Mouse (Mus musculus) myocyte (in vitro differentiated cells): ENCODE measurements around the gene Olfr635. TPM values are rescaled to one million over a fixed set of nuclear protein-coding genes. Genes with fewer than 3 reads are reported as not detected.

ENCODE experiments used
- H3K27me3 ChIP-seq: one replicate; pipeline ENCODE4 v1.6.1; 2011; ENCODE audit not compliant: control insufficient read depth, insufficient read depth, insufficient read length
- H3K36me3 ChIP-seq: one replicate; pipeline ENCODE4 v1.6.1; 2011; ENCODE audit not compliant: control insufficient read depth, insufficient read depth
- H3K4me2 ChIP-seq: one replicate; pipeline ENCODE4 v1.6.1; 2011; ENCODE audit warnings: low read depth, control low read depth
- H3K4me3 ChIP-seq: one replicate; pipeline ENCODE4 v1.5.1; 2011; ENCODE audit warnings: mild to moderate bottlenecking, control low read depth, moderate library complexity
- H3K79me2 ChIP-seq: one replicate; pipeline ENCODE4 v1.6.1; 2011; ENCODE audit not compliant: control insufficient read depth, insufficient read depth
- H3ac ChIP-seq: one replicate; pipeline ENCODE4 v1.6.1; 2011; ENCODE audit not compliant: control insufficient read depth, insufficient read length
- CEBPB ChIP-seq: IDR thresholded peaks from 2 replicates; pipeline ENCODE4 v1.6.1; 2011; ENCODE audit warnings: mild to moderate bottlenecking, moderate library complexity; ENCODE audit not compliant: poor library complexity, insufficient read depth, severe bottlenecking
- E2F4 ChIP-seq: IDR thresholded peaks from one replicate; pipeline ENCODE4 v1.6.1; 2011; ENCODE audit warnings: mild to moderate bottlenecking, control low read depth, moderate library complexity; ENCODE audit not compliant: insufficient read depth
- MAX ChIP-seq: IDR thresholded peaks from one replicate; pipeline ENCODE4 v1.6.1; 2011; ENCODE audit warnings: low read depth, mild to moderate bottlenecking, control low read depth
- MYOD1 ChIP-seq, 3 experiments: IDR thresholded peaks; one replicate each; pipeline ENCODE4 v1.6.1; 2011; ENCODE audit warnings: control low read depth in 2 of 3, low read depth in 2 of 3, mild to moderate bottlenecking in 2 of 3, moderate library complexity in 1 of 3; ENCODE audit not compliant: insufficient read length in 2 of 3, control insufficient read depth in 1 of 3
- MYOG ChIP-seq, 3 experiments: IDR thresholded peaks; one replicate each; pipeline ENCODE4 v1.6.1; 2011; ENCODE audit warnings: control low read depth in 2 of 3, low read depth in 2 of 3, mild to moderate bottlenecking in 2 of 3; ENCODE audit not compliant: insufficient read length in 2 of 3, control insufficient read depth in 1 of 3, insufficient read depth in 1 of 3
- POLR2A ChIP-seq: IDR thresholded peaks from one replicate; pipeline ENCODE4 v1.6.1; 2011; ENCODE audit warnings: low read depth, mild to moderate bottlenecking, control low read depth, moderate library complexity; ENCODE audit not compliant: insufficient read length
- POLR2AphosphoS2 ChIP-seq: IDR thresholded peaks from one replicate; pipeline ENCODE4 v1.6.1; 2011; ENCODE audit warnings: low read depth, control low read depth; ENCODE audit not compliant: insufficient read length
- REST ChIP-seq: IDR thresholded peaks from one replicate; pipeline ENCODE4 v1.6.1; 2011; ENCODE audit warnings: mild to moderate bottlenecking, control low read depth, moderate library complexity; ENCODE audit not compliant: insufficient read depth, insufficient read length
- SRF ChIP-seq: IDR thresholded peaks from one replicate; pipeline ENCODE4 v1.6.1; 2011; ENCODE audit warnings: low read depth; ENCODE audit not compliant: control insufficient read depth, insufficient read length
- TCF12 ChIP-seq: IDR thresholded peaks from one replicate; pipeline ENCODE4 v1.6.1; 2011; ENCODE audit warnings: mild to moderate bottlenecking, control low read depth; ENCODE audit not compliant: poor library complexity, insufficient read depth, severe bottlenecking
- TCF3 ChIP-seq: IDR thresholded peaks from one replicate; pipeline ENCODE4 v1.6.1; 2011; ENCODE audit warnings: low read depth, control low read depth; ENCODE audit not compliant: insufficient read length
- USF1 ChIP-seq: IDR thresholded peaks from one replicate; pipeline ENCODE4 v1.6.1; 2011; ENCODE audit warnings: low read depth, mild to moderate bottlenecking, control low read depth, moderate library complexity
- polyA plus RNA-seq: library from polyadenylated mRNA; unstranded; fragments of >200 nt; fragmentation: generic; extraction: Trizol; gene quantifications from one replicate; pipeline ENCODE4 v1.2.1, GENCODE M21; 2012; ENCODE audit warnings: missing spikeins

Olfr635 gene
- polyA plus RNA-seq, 1 experiment, result not detected

DNA sequence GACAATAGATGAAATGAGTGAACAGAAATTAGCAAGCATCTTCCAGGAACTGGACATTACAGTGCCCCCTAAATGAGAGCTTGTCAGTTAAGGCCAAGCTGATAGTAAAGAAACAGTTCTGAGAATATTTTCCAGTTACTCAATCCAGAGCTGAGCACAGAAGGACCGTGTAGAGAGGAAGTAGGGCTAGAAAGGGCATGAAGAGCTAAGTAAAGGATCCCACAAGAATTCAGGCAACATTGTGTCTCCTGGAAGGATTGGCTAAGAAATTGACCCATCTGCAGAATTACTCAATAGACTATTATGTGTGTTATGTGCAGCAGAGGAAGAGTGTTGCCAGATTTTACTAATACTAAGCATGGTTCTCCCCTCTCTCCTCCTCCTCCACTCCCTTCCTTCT lies 830 bp downstream of the Olfr635 start:
- no peaks in the 10 kb centered on the region for H3K36me3 ChIP-seq
- no peak overlapping the region for H3K4me3 ChIP-seq
- no peak overlapping the region for H3K4me2 ChIP-seq
- TF ChIP-seq MAX (no peak), MYOG (IDR thresholded peaks at IDR 0.05; ENCODE audit: control insufficient read depth in 1 of 3, insufficient read depth in 1 of 3, insufficient read length in 2 of 3, low read depth in 2 of 3) (no peak), E2F4 (no peak), CEBPB (no peak), POLR2A (no peak), POLR2AphosphoS2 (no peak)
- no peaks in the 10 kb centered on the region for H3K27me3 ChIP-seq
- no peak overlapping the region for H3ac ChIP-seq
- no peaks in the 10 kb centered on the region for H3K79me2 ChIP-seq

DNA sequence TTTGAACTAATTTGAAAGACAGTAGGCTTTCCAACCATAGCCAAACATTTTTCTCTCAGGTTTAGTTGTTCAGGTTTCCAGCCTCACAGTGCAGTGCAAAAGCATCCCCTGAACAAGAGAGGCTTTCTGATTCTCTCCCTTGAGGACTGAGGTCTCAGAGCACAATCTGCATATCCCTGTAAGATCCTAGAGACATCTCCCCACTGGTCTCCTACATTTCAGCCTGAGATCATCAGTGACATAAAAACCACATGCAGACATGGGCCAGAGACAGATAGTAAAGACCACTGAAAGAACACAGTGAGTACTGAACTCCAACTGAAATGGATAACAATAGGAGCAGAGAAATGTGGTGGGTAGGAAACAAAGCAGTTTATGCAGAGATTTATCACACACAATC lies 27.5 kb downstream of the Olfr635 start, which contains the start of gene Olfr638:
Gene Olfr638, plus strand, starts transcription at position 301 of the 400 bp plus-strand sequence.
- no peak for TF ChIP-seq SRF
- TF ChIP-seq TCF3, result no peak
- TF ChIP-seq TCF12, result no peak
- no peak for TF ChIP-seq REST
- TF ChIP-seq POLR2AphosphoS2, result no peak
- TF ChIP-seq MYOG (IDR thresholded peaks at IDR 0.05; ENCODE audit: control insufficient read depth in 1 of 3, insufficient read depth in 1 of 3, insufficient read length in 2 of 3, low read depth in 2 of 3), result no peak
- H3K79me2 ChIP-seq, result no peaks in the 10 kb centered on the region
- H3K4me2 ChIP-seq, result no peak within 1 kb of the TSS
- no peak within 1 kb of the TSS for H3K4me3 ChIP-seq
- H3ac ChIP-seq, result no peak within 1 kb of the TSS
- no peaks in the 10 kb centered on the region for H3K36me3 ChIP-seq
- no peaks in the 10 kb centered on the region for H3K27me3 ChIP-seq

GRCm38 (mm10) chr7:103999124-103999523 lies 28.2 kb downstream of the Olfr635 start:
- H3K4me2 ChIP-seq, result no peak overlapping the region
- no peak overlapping the region for H3ac ChIP-seq
- no peak overlapping the region for H3K4me3 ChIP-seq
- no peaks in the 10 kb centered on the region for H3K27me3 ChIP-seq
- TF ChIP-seq TCF3, result no peak
- no peak for TF ChIP-seq TCF12
- no peak for TF ChIP-seq REST
- H3K36me3 ChIP-seq, result no peaks in the 10 kb centered on the region
- no peaks in the 10 kb centered on the region for H3K79me2 ChIP-seq

DNA sequence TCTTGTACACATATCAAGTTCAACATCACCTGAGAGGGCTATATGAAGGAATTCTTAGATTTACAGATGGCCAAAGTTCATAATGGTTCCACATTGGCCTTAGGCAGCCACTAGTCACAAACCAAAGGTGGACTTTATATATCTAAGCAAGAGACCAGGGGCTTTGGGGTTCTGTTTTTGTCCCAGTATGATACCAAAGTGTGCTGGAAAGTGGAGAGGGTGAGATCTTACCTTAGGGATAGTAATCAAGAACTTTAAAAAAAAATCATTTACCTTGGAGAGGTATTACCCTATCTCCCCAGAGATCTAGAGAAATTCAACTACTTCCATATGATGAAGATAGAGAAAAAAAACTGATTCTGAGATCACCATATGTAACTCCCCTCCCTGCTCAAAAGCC lies 46.3 kb downstream of the Olfr635 start, which contains the start of gene Olfr639:
Gene Olfr639, minus strand, starts transcription at position 101 of the 400 bp plus-strand sequence.
- Histone ChIP-seq H3K79me2 (no peaks in the 10 kb centered on the region), H3K36me3 (no peaks in the 10 kb centered on the region), H3ac (no peak within 1 kb of the TSS), H3K4me3 (no peak within 1 kb of the TSS), H3K27me3 (no peaks in the 10 kb centered on the region), H3K4me2 (no peak within 1 kb of the TSS)
- TF ChIP-seq SRF (no peak), TCF12 (no peak), POLR2A (no peak), E2F4 (no peak), MAX (no peak), CEBPB (no peak), MYOD1 (IDR thresholded peaks at IDR 0.05; ENCODE audit: control insufficient read depth in 1 of 3, insufficient read length in 2 of 3, low read depth in 2 of 3) (no peak), REST (no peak), TCF3 (no peak), POLR2AphosphoS2 (no peak), USF1 (no peak), MYOG (IDR thresholded peaks at IDR 0.05; ENCODE audit: control insufficient read depth in 1 of 3, insufficient read depth in 1 of 3, insufficient read length in 2 of 3, low read depth in 2 of 3) (no peak)

DNA sequence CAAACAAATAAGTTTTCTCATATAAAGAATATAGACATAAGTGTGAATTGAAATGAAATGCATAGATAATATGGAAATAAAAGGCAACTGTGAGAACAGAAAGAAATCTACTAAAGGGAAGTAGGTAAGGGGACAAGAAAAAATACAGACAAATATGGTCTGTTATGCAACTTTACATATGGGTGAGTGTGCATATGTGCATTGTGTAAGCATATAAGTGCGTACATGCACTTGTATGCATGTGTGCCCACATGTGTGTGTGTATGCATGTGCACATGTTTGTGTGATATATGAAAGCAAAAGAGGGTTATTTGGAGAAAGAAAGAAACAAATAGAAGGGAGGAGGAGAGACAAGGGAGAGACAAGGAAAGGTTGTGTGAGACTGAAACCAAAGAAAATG lies 48.0 kb downstream of the Olfr635 start:
- no peaks in the 10 kb centered on the region for H3K79me2 ChIP-seq
- no peak for TF ChIP-seq TCF3
- no peak for TF ChIP-seq POLR2AphosphoS2
- TF ChIP-seq E2F4, result no peak
- TF ChIP-seq MAX, result no peak
- no peak for TF ChIP-seq REST
- TF ChIP-seq USF1, result no peak
- TF ChIP-seq TCF12, result no peak
- TF ChIP-seq SRF, result no peak
- no peak for TF ChIP-seq CEBPB
- TF ChIP-seq MYOG (IDR thresholded peaks at IDR 0.05; ENCODE audit: control insufficient read depth in 1 of 3, insufficient read depth in 1 of 3, insufficient read length in 2 of 3, low read depth in 2 of 3), result no peak
- no peak for TF ChIP-seq POLR2A
- no peak for TF ChIP-seq MYOD1 (IDR thresholded peaks at IDR 0.05; ENCODE audit: control insufficient read depth in 1 of 3, insufficient read length in 2 of 3, low read depth in 2 of 3)
- no peak overlapping the region for H3K4me3 ChIP-seq
- no peak overlapping the region for H3K4me2 ChIP-seq
- H3K36me3 ChIP-seq, result no peaks in the 10 kb centered on the region
- no peaks in the 10 kb centered on the region for H3K27me3 ChIP-seq
- no peak overlapping the region for H3ac ChIP-seq
